Mouse (Mus musculus) MEL (cell line): ENCODE results near the gene Nectin2.

ENCODE experiments used
- CHD2 ChIP-seq: IDR thresholded peaks from 2 replicates; pipeline ENCODE4 v1.6.1; 2011; ENCODE audit warnings: low read length, improper control_type of control experiment
- CTCF ChIP-seq, 3 experiments: IDR thresholded peaks in 2 of 3; conservative IDR thresholded peaks in 1 of 3; 2 replicates each; pipeline ENCODE4 v1.5.1; 2011 to 2012; ENCODE audit warnings: low read length in 3 of 3, low read depth in 2 of 3, mild to moderate bottlenecking in 2 of 3, improper control_type of control experiment in 1 of 3, inconsistent platforms in 1 of 3, mixed read lengths in 1 of 3, moderate library complexity in 1 of 3; ENCODE audit not compliant: control insufficient read depth in 1 of 3, insufficient read depth in 1 of 3, poor library complexity in 1 of 3, severe bottlenecking in 1 of 3
- E2F4 ChIP-seq: IDR thresholded peaks from 2 replicates; pipeline ENCODE4 v1.6.1; 2011; ENCODE audit warnings: low read depth, low read length, improper control_type of control experiment, borderline replicate concordance
- EP300 ChIP-seq, 2 experiments: IDR thresholded peaks; 2 replicates each; pipeline ENCODE4 v1.6.1; 2011; ENCODE audit warnings: improper control_type of control experiment in 2 of 2, low read length in 2 of 2, low read depth in 1 of 2, mild to moderate bottlenecking in 1 of 2
- GATA1 ChIP-seq: IDR thresholded peaks from 2 replicates; pipeline ENCODE4 v1.6.1; 2011; ENCODE audit warnings: low read depth, low read length, improper control_type of control experiment
- HCFC1 ChIP-seq: IDR thresholded peaks from 2 replicates; pipeline ENCODE4 v1.6.1; 2012; ENCODE audit warnings: low read depth, mild to moderate bottlenecking, inconsistent platforms, low read length, improper control_type of control experiment, moderate library complexity
- NELFE ChIP-seq: IDR thresholded peaks from 2 replicates; pipeline ENCODE4 v1.6.1; 2011; ENCODE audit warnings: low read depth, low read length, improper control_type of control experiment
- NRF1 ChIP-seq: IDR thresholded peaks from 2 replicates; pipeline ENCODE4 v1.6.1; 2014; ENCODE audit warnings: low read depth, mild to moderate bottlenecking, inconsistent platforms, low read length, improper control_type of control experiment, moderate library complexity; ENCODE audit not compliant: poor library complexity, insufficient read depth, severe bottlenecking
- POLR2A ChIP-seq, 2 experiments: IDR thresholded peaks; 2 replicates each; pipeline ENCODE4 v1.6.1; 2011 to 2012; ENCODE audit warnings: low read length in 2 of 2, mild to moderate bottlenecking in 2 of 2, control low read depth in 1 of 2, improper control_type of control experiment in 1 of 2, low read depth in 1 of 2, moderate library complexity in 1 of 2; ENCODE audit not compliant: control insufficient read depth in 1 of 2, insufficient read depth in 1 of 2, poor library complexity in 1 of 2
- RCOR1 ChIP-seq: IDR thresholded peaks from 2 replicates; pipeline ENCODE4 v1.6.1; 2012; ENCODE audit warnings: low read depth, mild to moderate bottlenecking, inconsistent platforms, low read length, improper control_type of control experiment
- USF2 ChIP-seq, 2 experiments: IDR thresholded peaks; 2 replicates each; pipeline ENCODE4 v1.6.1; 2011 to 2012; ENCODE audit warnings: improper control_type of control experiment in 2 of 2, low read length in 2 of 2, borderline replicate concordance in 1 of 2, inconsistent platforms in 1 of 2, low read depth in 1 of 2, mild to moderate bottlenecking in 1 of 2; ENCODE audit not compliant: insufficient read depth in 1 of 2
- ZC3H11A ChIP-seq: IDR thresholded peaks from 2 replicates; pipeline ENCODE4 v1.6.1; 2012; ENCODE audit warnings: low read depth, mild to moderate bottlenecking, inconsistent platforms, low read length, improper control_type of control experiment

GRCm38 (mm10) chr7:19743791-19744190, 6.5 kb downstream of the Nectin2 start:
- TF ChIP-seq CTCF (IDR thresholded peaks at IDR 0.05 in 2 of 3, conservative IDR thresholded peaks at IDR 0.05 in 1 of 3; ENCODE audit: control insufficient read depth in 1 of 3, insufficient read depth in 1 of 3, low read depth in 2 of 3, low read length in 3 of 3, poor library complexity in 1 of 3, severe bottlenecking in 1 of 3) (no peak), GATA1 (no peak), POLR2A (IDR thresholded peaks at IDR 0.05; ENCODE audit: control insufficient read depth in 1 of 2, insufficient read depth in 1 of 2, low read depth in 1 of 2, low read length in 2 of 2, poor library complexity in 1 of 2) (no peak), NRF1 (no peak), HCFC1 (no peak), E2F4 (no peak), EP300 (IDR thresholded peaks at IDR 0.05; ENCODE audit: low read depth in 1 of 2, low read length in 2 of 2) (no peak), NELFE (no peak), ZC3H11A (no peak), CHD2 (no peak), RCOR1 (no peak), USF2 (IDR thresholded peaks at IDR 0.05; ENCODE audit: borderline replicate concordance in 1 of 2, insufficient read depth in 1 of 2, low read depth in 1 of 2, low read length in 2 of 2) (no peak)
